Mouse (Mus musculus): ENCODE data around the gene Mypn. TPM values are rescaled to one million over a fixed set of nuclear protein-coding genes. Genes with fewer than 3 reads are reported as not detected.

Gene Mypn
- polyA plus RNA-seq, 1 experiment from 2014 or later: 0.12 TPM

DNA sequence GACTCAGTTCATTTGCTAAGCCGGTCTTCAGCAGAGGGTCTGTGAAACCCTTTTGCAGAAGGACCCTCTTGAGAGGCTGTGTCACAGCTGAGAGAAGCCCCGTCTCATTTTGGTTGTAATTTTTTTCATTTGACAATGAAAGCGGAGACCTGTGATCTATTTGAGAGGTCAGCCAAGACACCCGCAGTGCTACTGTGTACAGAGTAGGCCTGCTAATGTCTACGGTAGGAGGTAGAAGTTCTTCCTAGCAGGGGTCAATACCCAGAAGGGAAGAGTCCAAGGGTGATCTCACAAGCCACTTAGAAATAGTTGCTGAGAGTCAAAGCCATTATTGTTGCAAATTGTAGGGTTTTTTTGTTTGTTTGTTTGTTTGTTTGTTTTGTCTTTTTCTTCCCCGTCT, 49.5 kb downstream of the Mypn start:
- no peak for DNase-seq (ENCODE audit: low spot score, missing footprints)
- Histone ChIP-seq H3K4me1 (ENCODE audit: control insufficient read depth, insufficient read depth, low read length) (no peaks in the 10 kb centered on the region), H3K4me2 (no peak overlapping the region), H3K27me3 (ENCODE audit: control insufficient read depth, insufficient read depth, low read length) (no peaks in the 10 kb centered on the region), H3K27ac (ENCODE audit: low read depth, low read length) (no peak overlapping the region), H3K9ac (ENCODE audit: low read length) (no peak overlapping the region), H3K9me3 (ENCODE audit: control insufficient read depth, low read length) (no peaks in the 10 kb centered on the region), H3K36me3 (ENCODE audit: control insufficient read depth, insufficient read depth, low read length) (no peaks in the 10 kb centered on the region), H3K4me3 (ENCODE audit: low read depth, low read length) (no peak overlapping the region)
- WGBS: 88% methylated on average over 6 of the region's 6 CpGs
- no peak for ATAC-seq (ENCODE audit: low FRiP score)

GRCm38 (mm10) chr10:63153563-63153962, 50.2 kb downstream of the Mypn start:
- DNase-seq (ENCODE audit: low spot score, missing footprints) (peak; percentile 93), ATAC-seq (ENCODE audit: low FRiP score) (no peak)
- no peaks in the 10 kb centered on the region for H3K4me1 ChIP-seq (ENCODE audit: control insufficient read depth, insufficient read depth, low read length)
- no peak overlapping the region for H3K4me3 ChIP-seq (ENCODE audit: low read depth, low read length)
- no peak overlapping the region for H3K4me2 ChIP-seq
- H3K27ac ChIP-seq (ENCODE audit: low read depth, low read length): no peak overlapping the region
- H3K36me3 ChIP-seq (ENCODE audit: control insufficient read depth, insufficient read depth, low read length): no peaks in the 10 kb centered on the region
- H3K9me3 ChIP-seq (ENCODE audit: control insufficient read depth, low read length): no peaks in the 10 kb centered on the region
- H3K27me3 ChIP-seq (ENCODE audit: control insufficient read depth, insufficient read depth, low read length): no peaks in the 10 kb centered on the region
- 41% methylated on average over 3 of the region's 3 CpGs for WGBS
- no peak overlapping the region for H3K9ac ChIP-seq (ENCODE audit: low read length)

GRCm38 (mm10) chr10:63152358-63152757, 51.4 kb downstream of the Mypn start:
- Histone ChIP-seq H3K9ac (ENCODE audit: low read length) (no peak overlapping the region), H3K27me3 (ENCODE audit: control insufficient read depth, insufficient read depth, low read length) (no peaks in the 10 kb centered on the region), H3K4me3 (ENCODE audit: low read depth, low read length) (no peak overlapping the region), H3K4me2 (no peak overlapping the region), H3K27ac (ENCODE audit: low read depth, low read length) (no peak overlapping the region), H3K9me3 (ENCODE audit: control insufficient read depth, low read length) (no peaks in the 10 kb centered on the region), H3K36me3 (ENCODE audit: control insufficient read depth, insufficient read depth, low read length) (no peaks in the 10 kb centered on the region), H3K4me1 (ENCODE audit: control insufficient read depth, insufficient read depth, low read length) (no peaks in the 10 kb centered on the region)
- DNase-seq (ENCODE audit: low spot score, missing footprints) (no peak), ATAC-seq (ENCODE audit: low FRiP score) (no peak)

DNA sequence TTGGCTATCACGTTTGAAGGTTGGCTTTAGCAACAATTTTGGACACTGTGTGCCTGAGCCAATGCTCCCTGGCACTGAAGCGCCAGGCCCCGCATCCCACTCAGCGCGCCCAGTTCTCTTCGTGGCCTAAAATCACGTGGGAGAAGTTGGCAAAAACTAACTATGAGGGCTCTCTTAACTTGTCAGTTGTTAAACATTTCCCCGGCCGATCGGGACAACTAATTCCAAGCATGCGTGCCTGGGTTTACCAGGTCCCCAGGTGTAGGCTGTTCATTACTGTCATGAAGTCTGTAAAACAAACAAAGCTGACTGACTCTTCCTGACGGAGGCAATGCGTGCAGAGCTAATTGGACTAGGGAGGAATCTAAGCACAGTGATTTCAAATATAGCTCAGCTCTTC, 61.1 kb downstream of the Mypn start:
- ATAC-seq (ENCODE audit: low FRiP score) (no peak), DNase-seq (ENCODE audit: low spot score, missing footprints) (no peak)
- Histone ChIP-seq H3K27me3 (ENCODE audit: control insufficient read depth, insufficient read depth, low read length) (no peaks in the 10 kb centered on the region), H3K27ac (ENCODE audit: low read depth, low read length) (no peak overlapping the region), H3K4me2 (no peak overlapping the region), H3K4me1 (ENCODE audit: control insufficient read depth, insufficient read depth, low read length) (no peaks in the 10 kb centered on the region), H3K4me3 (ENCODE audit: low read depth, low read length) (no peak overlapping the region), H3K36me3 (ENCODE audit: control insufficient read depth, insufficient read depth, low read length) (no peaks in the 10 kb centered on the region), H3K9ac (ENCODE audit: low read length) (no peak overlapping the region), H3K9me3 (ENCODE audit: control insufficient read depth, low read length) (no peaks in the 10 kb centered on the region)
- 89% methylated on average over 13 of the region's 13 CpGs for WGBS

- no peaks in the 10 kb centered on the region for H3K36me3 ChIP-seq (ENCODE audit: control insufficient read depth, insufficient read depth, low read length)
- no peak overlapping the region for H3K27ac ChIP-seq (ENCODE audit: low read depth, low read length)
- 76% methylated on average over 6 of the region's 6 CpGs for WGBS
- no peak overlapping the region for H3K4me3 ChIP-seq (ENCODE audit: low read depth, low read length)
- ATAC-seq (ENCODE audit: low FRiP score): no peak
- DNase-seq (ENCODE audit: low spot score, missing footprints): no peak
- no peaks in the 10 kb centered on the region for H3K9me3 ChIP-seq (ENCODE audit: control insufficient read depth, low read length)
- H3K4me2 ChIP-seq: no peak overlapping the region
- no peak overlapping the region for H3K9ac ChIP-seq (ENCODE audit: low read length)
- no peaks in the 10 kb centered on the region for H3K4me1 ChIP-seq (ENCODE audit: control insufficient read depth, insufficient read depth, low read length)
- no peaks in the 10 kb centered on the region for H3K27me3 ChIP-seq (ENCODE audit: control insufficient read depth, insufficient read depth, low read length)
Measured at GRCm38 (mm10) chr10:63136436-63136835, 67.3 kb downstream of the Mypn start.

GRCm38 (mm10) chr10:63135680-63136079, 68.1 kb downstream of the Mypn start:
- Histone ChIP-seq H3K27me3 (ENCODE audit: control insufficient read depth, insufficient read depth, low read length) (no peaks in the 10 kb centered on the region), H3K4me1 (ENCODE audit: control insufficient read depth, insufficient read depth, low read length) (no peaks in the 10 kb centered on the region), H3K9ac (ENCODE audit: low read length) (no peak overlapping the region), H3K4me3 (ENCODE audit: low read depth, low read length) (no peak overlapping the region), H3K4me2 (no peak overlapping the region), H3K36me3 (ENCODE audit: control insufficient read depth, insufficient read depth, low read length) (no peaks in the 10 kb centered on the region), H3K27ac (ENCODE audit: low read depth, low read length) (no peak overlapping the region), H3K9me3 (ENCODE audit: control insufficient read depth, low read length) (no peaks in the 10 kb centered on the region)
- ATAC-seq (ENCODE audit: low FRiP score) (no peak), DNase-seq (ENCODE audit: low spot score, missing footprints) (no peak)
- WGBS: 51% methylated on average over 12 of the region's 12 CpGs

GRCm38 (mm10) chr10:63133326-63133725, 70.4 kb downstream of the Mypn start:
- Histone ChIP-seq H3K36me3 (ENCODE audit: control insufficient read depth, insufficient read depth, low read length) (no peaks in the 10 kb centered on the region), H3K9me3 (ENCODE audit: control insufficient read depth, low read length) (no peaks in the 10 kb centered on the region), H3K27me3 (ENCODE audit: control insufficient read depth, insufficient read depth, low read length) (no peaks in the 10 kb centered on the region), H3K4me1 (ENCODE audit: control insufficient read depth, insufficient read depth, low read length) (no peaks in the 10 kb centered on the region), H3K9ac (ENCODE audit: low read length) (no peak overlapping the region), H3K27ac (ENCODE audit: low read depth, low read length) (no peak overlapping the region), H3K4me3 (ENCODE audit: low read depth, low read length) (no peak overlapping the region), H3K4me2 (no peak overlapping the region)
- WGBS: 88% methylated on average over 4 of the region's 4 CpGs
- DNase-seq (ENCODE audit: low spot score, missing footprints): no peak
- ATAC-seq (ENCODE audit: low FRiP score): no peak

DNA sequence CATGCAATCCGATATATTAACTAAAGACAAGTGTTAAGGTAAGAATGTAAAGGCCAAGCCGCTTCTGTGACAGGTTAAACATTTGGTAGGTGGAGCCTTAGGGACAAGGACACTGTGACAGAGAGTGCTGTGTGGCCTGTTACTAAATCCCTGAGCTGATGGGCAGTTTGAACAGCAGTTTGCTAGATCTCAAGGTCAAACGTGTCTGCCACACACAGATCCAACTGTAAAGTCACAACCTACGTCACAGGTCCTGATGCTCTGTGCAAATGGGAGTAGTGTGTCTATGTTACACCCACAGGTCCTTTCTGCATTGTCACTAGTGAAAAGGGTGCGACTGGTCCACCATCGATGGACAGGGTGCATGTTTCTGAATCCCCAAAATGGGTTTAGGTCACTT, 71.4 kb downstream of the Mypn start:
- no peak for DNase-seq (ENCODE audit: low spot score, missing footprints)
- no peaks in the 10 kb centered on the region for H3K9me3 ChIP-seq (ENCODE audit: control insufficient read depth, low read length)
- H3K4me3 ChIP-seq (ENCODE audit: low read depth, low read length): no peak overlapping the region
- H3K4me2 ChIP-seq: no peak overlapping the region
- no peak overlapping the region for H3K27ac ChIP-seq (ENCODE audit: low read depth, low read length)
- no peaks in the 10 kb centered on the region for H3K27me3 ChIP-seq (ENCODE audit: control insufficient read depth, insufficient read depth, low read length)
- 87% methylated on average over 6 of the region's 6 CpGs for WGBS
- no peaks in the 10 kb centered on the region for H3K36me3 ChIP-seq (ENCODE audit: control insufficient read depth, insufficient read depth, low read length)
- H3K9ac ChIP-seq (ENCODE audit: low read length): no peak overlapping the region
- no peak for ATAC-seq (ENCODE audit: low FRiP score)
- no peaks in the 10 kb centered on the region for H3K4me1 ChIP-seq (ENCODE audit: control insufficient read depth, insufficient read depth, low read length)

GRCm38 (mm10) chr10:63130500-63130899, 73.3 kb downstream of the Mypn start:
- H3K27ac ChIP-seq (ENCODE audit: low read depth, low read length): no peak overlapping the region
- WGBS: 83% methylated on average over 7 of the region's 7 CpGs
- H3K9me3 ChIP-seq (ENCODE audit: control insufficient read depth, low read length): no peaks in the 10 kb centered on the region
- no peak overlapping the region for H3K9ac ChIP-seq (ENCODE audit: low read length)
- H3K4me2 ChIP-seq: no peak overlapping the region
- no peaks in the 10 kb centered on the region for H3K36me3 ChIP-seq (ENCODE audit: control insufficient read depth, insufficient read depth, low read length)
- ATAC-seq (ENCODE audit: low FRiP score) (no peak), DNase-seq (ENCODE audit: low spot score, missing footprints) (no peak)
- H3K27me3 ChIP-seq (ENCODE audit: control insufficient read depth, insufficient read depth, low read length): no peaks in the 10 kb centered on the region
- no peak overlapping the region for H3K4me3 ChIP-seq (ENCODE audit: low read depth, low read length)
- no peaks in the 10 kb centered on the region for H3K4me1 ChIP-seq (ENCODE audit: control insufficient read depth, insufficient read depth, low read length)

- ATAC-seq (ENCODE audit: low FRiP score) (no peak), DNase-seq (ENCODE audit: low spot score, missing footprints) (no peak)
- Histone ChIP-seq H3K4me2 (no peak overlapping the region), H3K36me3 (ENCODE audit: control insufficient read depth, insufficient read depth, low read length) (no peaks in the 10 kb centered on the region), H3K4me3 (ENCODE audit: low read depth, low read length) (no peak overlapping the region), H3K27me3 (ENCODE audit: control insufficient read depth, insufficient read depth, low read length) (no peaks in the 10 kb centered on the region), H3K4me1 (ENCODE audit: control insufficient read depth, insufficient read depth, low read length) (no peaks in the 10 kb centered on the region), H3K9ac (ENCODE audit: low read length) (no peak overlapping the region), H3K27ac (ENCODE audit: low read depth, low read length) (no peak overlapping the region), H3K9me3 (ENCODE audit: control insufficient read depth, low read length) (no peaks in the 10 kb centered on the region)
- 80% methylated on average over 7 of the region's 7 CpGs for WGBS
Measured at GRCm38 (mm10) chr10:63128256-63128655, 75.5 kb downstream of the Mypn start.
